Mouse (Mus musculus): ENCODE measurements around the gene Matk. TPM values are rescaled to one million over a fixed set of nuclear protein-coding genes. Genes with fewer than 3 reads are reported as not detected.

The Matk gene
- polyA plus RNA-seq (2015; fragmentation: Illumina TruSeq; extraction: RNeasy Lipid Tissue Mini Kit (QIAGEN cat#74804); ENCODE audit: insufficient read depth, low read depth, low replicate concordance): not detected

GRCm38 (mm10) chr10:81252424-81253419, at the start of gene Matk:
TSS of gene Matk (plus strand) at chr10:81252935.

GRCm38 (mm10) chr10:81230438-81231332, 22.1 kb upstream of the Matk start, which contains the start of gene Atcay:
TSS of gene Atcay (minus strand) at chr10:81230833.

GRCm38 (mm10) chr10:81232580-81233225, 20.0 kb upstream of the Matk start, which contains the start of gene Zfr2:
TSS of gene Zfr2 (plus strand) at chr10:81233155.

GRCm38 (mm10) chr10:81266211-81267105, 13.7 kb downstream of the Matk start, which contains the start of the genes Mrpl54 and Apba3:
TSS of gene Mrpl54 (minus strand) at chr10:81266934.
TSS of gene Apba3 (plus strand) at chr10:81266960.

GRCm38 (mm10) chr10:81291511-81292104, 38.9 kb downstream of the Matk start, which contains the start of gene Tjp3:
TSS of gene Tjp3 (minus strand) at chr10:81291581.

GRCm38 (mm10) chr10:81292554-81293333, 40.0 kb downstream of the Matk start, which contains the start of gene Pip5k1c:
TSS of gene Pip5k1c (plus strand) at chr10:81292963.

Other genes with a start within 250 kb of the Matk start
- 1.4 TPM for gene Gng7, start 238.0 kb upstream of the Matk start, polyA plus RNA-seq (2015; fragmentation: Illumina TruSeq; extraction: RNeasy Lipid Tissue Mini Kit (QIAGEN cat#74804); ENCODE audit: insufficient read depth, low read depth, low replicate concordance)
- gene Diras1, start 227.3 kb upstream of the Matk start, polyA plus RNA-seq (2015; fragmentation: Illumina TruSeq; extraction: RNeasy Lipid Tissue Mini Kit (QIAGEN cat#74804); ENCODE audit: insufficient read depth, low read depth, low replicate concordance): not detected
- gene Slc39a3, start 215.5 kb upstream of the Matk start, polyA plus RNA-seq (2015; fragmentation: Illumina TruSeq; extraction: RNeasy Lipid Tissue Mini Kit (QIAGEN cat#74804); ENCODE audit: insufficient read depth, low read depth, low replicate concordance): 5.1 TPM
- gene Sgta, start 192.8 kb upstream of the Matk start, polyA plus RNA-seq (2015; fragmentation: Illumina TruSeq; extraction: RNeasy Lipid Tissue Mini Kit (QIAGEN cat#74804); ENCODE audit: insufficient read depth, low read depth, low replicate concordance): 24.1 TPM
- 11.8 TPM for gene Thop1, start 182.9 kb upstream of the Matk start, polyA plus RNA-seq (2015; fragmentation: Illumina TruSeq; extraction: RNeasy Lipid Tissue Mini Kit (QIAGEN cat#74804); ENCODE audit: insufficient read depth, low read depth, low replicate concordance)
- not detected for gene Creb3l3, start 154.1 kb upstream of the Matk start, polyA plus RNA-seq (2015; fragmentation: Illumina TruSeq; extraction: RNeasy Lipid Tissue Mini Kit (QIAGEN cat#74804); ENCODE audit: insufficient read depth, low read depth, low replicate concordance)
- 47.4 TPM for gene Map2k2, start 147.0 kb upstream of the Matk start, polyA plus RNA-seq (2015; fragmentation: Illumina TruSeq; extraction: RNeasy Lipid Tissue Mini Kit (QIAGEN cat#74804); ENCODE audit: insufficient read depth, low read depth, low replicate concordance)
- gene Zbtb7a, start 117.7 kb upstream of the Matk start, polyA plus RNA-seq (2015; fragmentation: Illumina TruSeq; extraction: RNeasy Lipid Tissue Mini Kit (QIAGEN cat#74804); ENCODE audit: insufficient read depth, low read depth, low replicate concordance): 5.4 TPM
- 7.3 TPM for gene Pias4, start 85.0 kb upstream of the Matk start, polyA plus RNA-seq (2015; fragmentation: Illumina TruSeq; extraction: RNeasy Lipid Tissue Mini Kit (QIAGEN cat#74804); ENCODE audit: insufficient read depth, low read depth, low replicate concordance)
- 283 TPM for gene Eef2, start 76.3 kb upstream of the Matk start, polyA plus RNA-seq (2015; fragmentation: Illumina TruSeq; extraction: RNeasy Lipid Tissue Mini Kit (QIAGEN cat#74804); ENCODE audit: insufficient read depth, low read depth, low replicate concordance)
- gene Dapk3, start 69.9 kb upstream of the Matk start, polyA plus RNA-seq (2015; fragmentation: Illumina TruSeq; extraction: RNeasy Lipid Tissue Mini Kit (QIAGEN cat#74804); ENCODE audit: insufficient read depth, low read depth, low replicate concordance): 9.3 TPM
- not detected for gene 4930442H23Rik, start 69.1 kb upstream of the Matk start, polyA plus RNA-seq (2015; fragmentation: Illumina TruSeq; extraction: RNeasy Lipid Tissue Mini Kit (QIAGEN cat#74804); ENCODE audit: insufficient read depth, low read depth, low replicate concordance)
- not detected for gene Nmrk2, start 50.9 kb upstream of the Matk start, polyA plus RNA-seq (2015; fragmentation: Illumina TruSeq; extraction: RNeasy Lipid Tissue Mini Kit (QIAGEN cat#74804); ENCODE audit: insufficient read depth, low read depth, low replicate concordance)
- 0.20 TPM for gene Atcay, start 22.1 kb upstream of the Matk start, polyA plus RNA-seq (2015; fragmentation: Illumina TruSeq; extraction: RNeasy Lipid Tissue Mini Kit (QIAGEN cat#74804); ENCODE audit: insufficient read depth, low read depth, low replicate concordance)
- 3.4 TPM for gene Zfr2, start 19.8 kb upstream of the Matk start, polyA plus RNA-seq (2015; fragmentation: Illumina TruSeq; extraction: RNeasy Lipid Tissue Mini Kit (QIAGEN cat#74804); ENCODE audit: insufficient read depth, low read depth, low replicate concordance)
- gene Mrpl54, start 14.0 kb downstream of the Matk start, polyA plus RNA-seq (2015; fragmentation: Illumina TruSeq; extraction: RNeasy Lipid Tissue Mini Kit (QIAGEN cat#74804); ENCODE audit: insufficient read depth, low read depth, low replicate concordance): 21.2 TPM
- 30.7 TPM for gene Apba3, start 14.0 kb downstream of the Matk start, polyA plus RNA-seq (2015; fragmentation: Illumina TruSeq; extraction: RNeasy Lipid Tissue Mini Kit (QIAGEN cat#74804); ENCODE audit: insufficient read depth, low read depth, low replicate concordance)
- 3.9 TPM for gene Tjp3, start 38.6 kb downstream of the Matk start, polyA plus RNA-seq (2015; fragmentation: Illumina TruSeq; extraction: RNeasy Lipid Tissue Mini Kit (QIAGEN cat#74804); ENCODE audit: insufficient read depth, low read depth, low replicate concordance)
- gene Pip5k1c, start 40.0 kb downstream of the Matk start, polyA plus RNA-seq (2015; fragmentation: Illumina TruSeq; extraction: RNeasy Lipid Tissue Mini Kit (QIAGEN cat#74804); ENCODE audit: insufficient read depth, low read depth, low replicate concordance): 15.5 TPM
- 7.9 TPM for gene Cactin, start 68.2 kb downstream of the Matk start, polyA plus RNA-seq (2015; fragmentation: Illumina TruSeq; extraction: RNeasy Lipid Tissue Mini Kit (QIAGEN cat#74804); ENCODE audit: insufficient read depth, low read depth, low replicate concordance)
- gene Tbxa2r, start 75.8 kb downstream of the Matk start, polyA plus RNA-seq (2015; fragmentation: Illumina TruSeq; extraction: RNeasy Lipid Tissue Mini Kit (QIAGEN cat#74804); ENCODE audit: insufficient read depth, low read depth, low replicate concordance): 3.4 TPM
- 1.4 TPM for gene Gipc3, start 90.3 kb downstream of the Matk start, polyA plus RNA-seq (2015; fragmentation: Illumina TruSeq; extraction: RNeasy Lipid Tissue Mini Kit (QIAGEN cat#74804); ENCODE audit: insufficient read depth, low read depth, low replicate concordance)
- 22.8 TPM for gene Hmg20b, start 97.5 kb downstream of the Matk start, polyA plus RNA-seq (2015; fragmentation: Illumina TruSeq; extraction: RNeasy Lipid Tissue Mini Kit (QIAGEN cat#74804); ENCODE audit: insufficient read depth, low read depth, low replicate concordance)
- gene Mfsd12, start 104.6 kb downstream of the Matk start, polyA plus RNA-seq (2015; fragmentation: Illumina TruSeq; extraction: RNeasy Lipid Tissue Mini Kit (QIAGEN cat#74804); ENCODE audit: insufficient read depth, low read depth, low replicate concordance): 1.9 TPM
- not detected for gene 4930404N11Rik, start 112.9 kb downstream of the Matk start, polyA plus RNA-seq (2015; fragmentation: Illumina TruSeq; extraction: RNeasy Lipid Tissue Mini Kit (QIAGEN cat#74804); ENCODE audit: insufficient read depth, low read depth, low replicate concordance)
- gene Fzr1, start 125.6 kb downstream of the Matk start, polyA plus RNA-seq (2015; fragmentation: Illumina TruSeq; extraction: RNeasy Lipid Tissue Mini Kit (QIAGEN cat#74804); ENCODE audit: insufficient read depth, low read depth, low replicate concordance): 5.1 TPM
- gene Dohh, start 131.5 kb downstream of the Matk start, polyA plus RNA-seq (2015; fragmentation: Illumina TruSeq; extraction: RNeasy Lipid Tissue Mini Kit (QIAGEN cat#74804); ENCODE audit: insufficient read depth, low read depth, low replicate concordance): 9.1 TPM
- 2.6 TPM for gene Gm48551, start 131.5 kb downstream of the Matk start, polyA plus RNA-seq (2015; fragmentation: Illumina TruSeq; extraction: RNeasy Lipid Tissue Mini Kit (QIAGEN cat#74804); ENCODE audit: insufficient read depth, low read depth, low replicate concordance)
- gene Gm48552, start 136.1 kb downstream of the Matk start, polyA plus RNA-seq (2015; fragmentation: Illumina TruSeq; extraction: RNeasy Lipid Tissue Mini Kit (QIAGEN cat#74804); ENCODE audit: insufficient read depth, low read depth, low replicate concordance): 3.4 TPM
- gene Smim24, start 140.1 kb downstream of the Matk start, polyA plus RNA-seq (2015; fragmentation: Illumina TruSeq; extraction: RNeasy Lipid Tissue Mini Kit (QIAGEN cat#74804); ENCODE audit: insufficient read depth, low read depth, low replicate concordance): 23.5 TPM
- 11.0 TPM for gene Nfic, start 202.7 kb downstream of the Matk start, polyA plus RNA-seq (2015; fragmentation: Illumina TruSeq; extraction: RNeasy Lipid Tissue Mini Kit (QIAGEN cat#74804); ENCODE audit: insufficient read depth, low read depth, low replicate concordance)
- gene Celf5, start 229.8 kb downstream of the Matk start, polyA plus RNA-seq (2015; fragmentation: Illumina TruSeq; extraction: RNeasy Lipid Tissue Mini Kit (QIAGEN cat#74804); ENCODE audit: insufficient read depth, low read depth, low replicate concordance): 0.76 TPM
- gene Ncln, start 243.5 kb downstream of the Matk start, polyA plus RNA-seq (2015; fragmentation: Illumina TruSeq; extraction: RNeasy Lipid Tissue Mini Kit (QIAGEN cat#74804); ENCODE audit: insufficient read depth, low read depth, low replicate concordance): 25.2 TPM
- gene S1pr4, start 247.2 kb downstream of the Matk start, polyA plus RNA-seq (2015; fragmentation: Illumina TruSeq; extraction: RNeasy Lipid Tissue Mini Kit (QIAGEN cat#74804); ENCODE audit: insufficient read depth, low read depth, low replicate concordance): 1.3 TPM